In genomic region chr16:50596171-50596570, GRCm38 (mm10) we compare ENCODE assay signal across 24 mouse cellular contexts. TPM values are rescaled to one million over a fixed set of nuclear protein-coding genes. Genes with fewer than 3 reads are reported as not detected.
A peak's percentile ranks its signal among the peaks of the same experiment; 100 is the strongest.
DNase-seq lines count a peak whose midpoint lies in the region; ATAC-seq lines count a peak whose summit lies in the region.
"Had no signal": no experiment of that assay in that cellular context is flagged by ENCODE, and none has a peak within 500 bp of the region (broad histone marks: within the 10 kb centered on the region; RNA-seq: fewer than 3 reads in every experiment).

No protein-coding gene starts in this region.

- H3K27me3 ChIP-seq in embryonic facial prominence, embryonic 14.5 days (replicated peaks; ENCODE audit: control insufficient read depth, insufficient read depth, low read length), result no peaks in the 10 kb centered on the region
- H3K27me3 ChIP-seq in embryonic facial prominence, embryonic 10.5 days (replicated peaks; ENCODE audit: low read depth, poor library complexity, severe bottlenecking), result no peaks in the 10 kb centered on the region
- H3K27me3 ChIP-seq in forebrain, embryonic 15.5 days, result no peaks in the 10 kb centered on the region
- H3K27me3 ChIP-seq in forebrain, embryonic 10.5 days (ENCODE audit: poor library complexity, severe bottlenecking), result no peaks in the 10 kb centered on the region
- no peaks in the 10 kb centered on the region for H3K27me3 ChIP-seq in neural tube, embryonic 14.5 days (ENCODE audit: control insufficient read depth, insufficient read depth, low read length)
- H3K27me3 ChIP-seq: CH12.LX; embryonic facial prominence, embryonic 13.5 days; forebrain, embryonic 12.5 days had no signal

- ATAC-seq in embryonic facial prominence, embryonic 14.5 days (ENCODE audit: low read depth), result peak; percentile 80; the same call in 1 of the 2 replicates
- 0 out of 2 replicates have a peak, but pooled peaks have one; percentile 29 for ATAC-seq in forebrain, embryonic 15.5 days (replicated peaks)
- ATAC-seq in neural tube, embryonic 14.5 days (ENCODE audit: low read depth), result peak; percentile 62
- ATAC-seq: activated CD4-positive, CD25-positive, alpha-beta regulatory T cell, adult 4 months; CD4-positive, CD25-positive, alpha-beta regulatory T cell, adult 4 months; forebrain, embryonic 16.5 days; Patski had no signal

- H3K4me1 ChIP-seq in embryonic facial prominence, embryonic 14.5 days (ENCODE audit: control insufficient read depth, insufficient read depth, low read length), result no peaks in the 10 kb centered on the region
- no peaks in the 10 kb centered on the region for H3K4me1 ChIP-seq in embryonic facial prominence, embryonic 10.5 days
- no peaks in the 10 kb centered on the region for H3K4me1 ChIP-seq in forebrain, embryonic 15.5 days
- no peaks in the 10 kb centered on the region for H3K4me1 ChIP-seq in forebrain, embryonic 10.5 days
- no peaks in the 10 kb centered on the region for H3K4me1 ChIP-seq in neural tube, embryonic 14.5 days (ENCODE audit: control insufficient read depth, insufficient read depth, low read length)
- H3K4me1 ChIP-seq: embryonic facial prominence, embryonic 13.5 days; forebrain, embryonic 12.5 days had no signal

- WGBS in embryonic facial prominence, embryonic 14.5 days, result 75% methylated on average over 4 of the region's 4 CpGs
- 78% methylated on average over 4 of the region's 4 CpGs for WGBS in embryonic facial prominence, embryonic 10.5 days
- 55% methylated on average over 4 of the region's 4 CpGs for WGBS in forebrain, embryonic 15.5 days
- WGBS in forebrain, embryonic 10.5 days, result 77% methylated on average over 4 of the region's 4 CpGs
- 50% methylated on average over 4 of the region's 4 CpGs for WGBS in neural tube, embryonic 14.5 days

- no peak overlapping the region for H3K27ac ChIP-seq in embryonic facial prominence, embryonic 14.5 days (replicated peaks; ENCODE audit: low read depth, low read length)
- H3K27ac ChIP-seq in embryonic facial prominence, embryonic 10.5 days (replicated peaks), result no peak overlapping the region
- no peak overlapping the region for H3K27ac ChIP-seq in forebrain, embryonic 15.5 days (replicated peaks)
- H3K27ac ChIP-seq in forebrain, embryonic 10.5 days, result no peak overlapping the region
- H3K27ac ChIP-seq in neural tube, embryonic 14.5 days (ENCODE audit: low read depth, low read length), result no peak overlapping the region
- H3K27ac ChIP-seq: embryonic facial prominence, embryonic 13.5 days; forebrain, embryonic 12.5 days had no signal

- H3K9ac ChIP-seq in embryonic facial prominence, embryonic 14.5 days (ENCODE audit: low read depth, low read length), result no peak overlapping the region
- no peak overlapping the region for H3K9ac ChIP-seq in forebrain, embryonic 15.5 days (replicated peaks)
- H3K9ac ChIP-seq in neural tube, embryonic 14.5 days (replicated peaks; ENCODE audit: low read depth, low read length), result no peak overlapping the region
- H3K9ac ChIP-seq: embryonic facial prominence, embryonic 13.5 days; forebrain, embryonic 12.5 days had no signal

- H3K4me2 ChIP-seq in embryonic facial prominence, embryonic 14.5 days (ENCODE audit: low read depth, low read length), result no peak overlapping the region
- no peak overlapping the region for H3K4me2 ChIP-seq in forebrain, embryonic 15.5 days (replicated peaks)
- no peak overlapping the region for H3K4me2 ChIP-seq in neural tube, embryonic 14.5 days (ENCODE audit: low read depth, low read length)
- H3K4me2 ChIP-seq: embryonic facial prominence, embryonic 13.5 days; forebrain, embryonic 12.5 days had no signal

- no peak overlapping the region for H3K4me3 ChIP-seq in embryonic facial prominence, embryonic 14.5 days (ENCODE audit: low read depth, low read length)
- H3K4me3 ChIP-seq in embryonic facial prominence, embryonic 10.5 days, result no peak overlapping the region
- no peak overlapping the region for H3K4me3 ChIP-seq in forebrain, embryonic 15.5 days
- no peak overlapping the region for H3K4me3 ChIP-seq in forebrain, embryonic 10.5 days
- H3K4me3 ChIP-seq in neural tube, embryonic 14.5 days (ENCODE audit: low read depth, low read length), result no peak overlapping the region
- H3K4me3 ChIP-seq: embryonic facial prominence, embryonic 13.5 days; forebrain, embryonic 12.5 days had no signal

- DNase-seq in embryonic facial prominence, embryonic 14.5 days (ENCODE audit: low spot score), result no peak
- DNase-seq in embryonic facial prominence, embryonic 10.5 days (ENCODE audit: low spot score), result no peak
- no peak for DNase-seq in forebrain, embryonic 10.5 days (ENCODE audit: extremely low spot score, low spot score)
- DNase-seq in neural tube, embryonic 10.5 days (ENCODE audit: extremely low spot score, low spot score), result no peak
- DNase-seq: adrenal gland, adult 8-10 months; adrenal gland, postnatal 14 days; adrenal gland, postnatal 36 days; B cell, adult 2 months; cerebellum, adult 11-12 months; cerebellum, adult 2 months; cerebellum, adult 9-10 months; cerebellum, postnatal 10 days; cerebellum, postnatal 25 days had no signal

- no peaks in the 10 kb centered on the region for H3K9me3 ChIP-seq in embryonic facial prominence, embryonic 14.5 days (ENCODE audit: control insufficient read depth, low read length)
- H3K9me3 ChIP-seq in embryonic facial prominence, embryonic 10.5 days, result no peaks in the 10 kb centered on the region
- H3K9me3 ChIP-seq in forebrain, embryonic 15.5 days, result no peaks in the 10 kb centered on the region
- no peaks in the 10 kb centered on the region for H3K9me3 ChIP-seq in forebrain, embryonic 10.5 days
- H3K9me3 ChIP-seq in neural tube, embryonic 14.5 days (ENCODE audit: control insufficient read depth, low read length), result no peaks in the 10 kb centered on the region
- H3K9me3 ChIP-seq: embryonic facial prominence, embryonic 13.5 days; forebrain, embryonic 12.5 days; G1E had no signal

- no peaks in the 10 kb centered on the region for H3K36me3 ChIP-seq in embryonic facial prominence, embryonic 14.5 days (ENCODE audit: control insufficient read depth, insufficient read depth, low read length)
- no peaks in the 10 kb centered on the region for H3K36me3 ChIP-seq in embryonic facial prominence, embryonic 10.5 days (replicated peaks)
- no peaks in the 10 kb centered on the region for H3K36me3 ChIP-seq in forebrain, embryonic 15.5 days
- no peaks in the 10 kb centered on the region for H3K36me3 ChIP-seq in forebrain, embryonic 10.5 days (replicated peaks)
- H3K36me3 ChIP-seq in neural tube, embryonic 14.5 days (ENCODE audit: control insufficient read depth, insufficient read depth, low read length), result no peaks in the 10 kb centered on the region
- H3K36me3 ChIP-seq: embryonic facial prominence, embryonic 13.5 days; forebrain, embryonic 12.5 days; G1E had no signal

RNA-seq across cellular contexts. Expression of gene Ccdc54, which starts 5.2 kb away (rescaled TPM):
- not detected in 2 replicates for polyA plus RNA-seq in embryonic facial prominence, embryonic 14.5 days (2014; fragmentation: Nextera tagmentation; extraction: Ambion mirVana)
- not detected in 2 replicates for polyA plus RNA-seq in embryonic facial prominence, embryonic 10.5 days (2016; fragmentation: Nextera tagmentation; extraction: Ambion mirVana)
- not detected in 2 replicates for polyA plus RNA-seq in forebrain, embryonic 15.5 days (2015; fragmentation: Nextera tagmentation; extraction: Ambion mirVana)
- not detected in 2 replicates for polyA plus RNA-seq in forebrain, embryonic 10.5 days (2016; fragmentation: Nextera tagmentation; extraction: Ambion mirVana)
- polyA plus RNA-seq in neural tube, embryonic 14.5 days (2014; fragmentation: Nextera tagmentation; extraction: Ambion mirVana), result not detected in 2 replicates
- polyA plus RNA-seq: activated CD4-positive, CD25-positive, alpha-beta regulatory T cell, adult 4 months; CD4-positive, CD25-positive, alpha-beta regulatory T cell, adult 4 months; cerebellum, adult 2 months; embryonic facial prominence, embryonic 11.5 days; embryonic facial prominence, embryonic 13.5 days; forebrain, embryonic 12.5 days; forebrain, embryonic 16.5 days; G1E; Patski had no signal

Comparison
In these comparisons a context has a peak if more than half of its experiments do, and no peak if none do; other contexts are left out.
1. ATAC-seq: peak in every context shown above with its lines; median percentile 80 in embryonic facial prominence, embryonic 14.5 days; 62 in neural tube, embryonic 14.5 days; 29 in forebrain, embryonic 15.5 days.